Mouse (Mus musculus) CD4-positive helper T cell, adult 2 months (primary cell): ENCODE results near the gene Ttyh1.

ENCODE experiments used
- DNase-seq: peaks from one replicate; pipeline ENCODE4 v3.0.0-alpha.2; 2012; ENCODE audit warnings: low read depth, missing footprints, low spot score

Ttyh1 gene

GRCm38 (mm10) chr7:4170193-4170938 lies 51.2 kb downstream of the Ttyh1 start:
- no peak for DNase-seq

- no peak for DNase-seq
These were observed 59.2 kb downstream of the Ttyh1 start for GRCm38 (mm10) chr7:4178438-4178837.
